Mouse (Mus musculus) macrophage (primary cell): Measurements from ENCODE around the gene N4bp2l2. TPM values are rescaled to one million over a fixed set of nuclear protein-coding genes. Genes with fewer than 3 reads are reported as not detected.

Experiments used
- polyA plus RNA-seq: library from polyadenylated mRNA; stranded (reverse); fragments of 250-400 nt; gene quantifications from 3 replicates; pipeline ENCODE4 v1.2.4, GENCODE M21; 2018; ENCODE audit warnings: inconsistent platforms

Gene N4bp2l2
- polyA plus RNA-seq, 1 experiment from 2014 or later, result 25.9 TPM

Other genes with a start within 250 kb of the N4bp2l2 start
- gene Zar1l, start 148.0 kb downstream of the N4bp2l2 start, polyA plus RNA-seq, result not detected in 3 replicates
- 1.6 to 5.7 TPM (median 4.2 TPM) in 3 replicates for gene Brca2, start 143.6 kb downstream of the N4bp2l2 start, polyA plus RNA-seq
- 22.9 to 68.6 TPM (median 43.0 TPM) in 3 replicates for gene N4bp2l1, start 69.0 kb downstream of the N4bp2l2 start, polyA plus RNA-seq
- 7.0 to 11.5 TPM (median 8.4 TPM) in 3 replicates for gene Pds5b, start 7.6 kb upstream of the N4bp2l2 start, polyA plus RNA-seq